ENCODE assay signal across 19 mouse cellular contexts in the genomic region with DNA sequence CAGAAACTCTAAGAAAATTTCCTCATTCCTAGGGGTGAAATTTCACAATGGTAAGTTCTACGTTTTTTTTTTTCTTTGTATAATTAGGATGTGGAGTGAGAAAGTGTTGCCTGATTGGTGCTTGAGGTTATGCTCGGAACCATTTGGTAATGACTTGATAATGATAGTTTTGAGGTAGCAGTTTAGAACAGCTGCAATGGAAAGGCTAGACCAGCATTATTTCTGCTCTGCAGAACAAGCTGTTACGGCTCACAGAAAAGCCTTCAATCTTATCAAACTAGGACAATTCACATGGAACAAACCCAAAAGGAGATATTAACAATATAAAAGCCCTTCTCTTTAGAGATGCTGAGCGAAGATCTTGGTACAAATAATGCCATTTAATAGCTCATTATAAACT.
"Had no signal": no experiment of that assay in that cellular context is flagged by ENCODE, and none has a peak within 500 bp of the region (broad histone marks: within the 10 kb centered on the region; RNA-seq: fewer than 3 reads in every experiment).

No protein-coding gene starts in this region.

- H3K36me3 ChIP-seq: limb, embryonic 12.5 days; limb, embryonic 15.5 days; lung, embryonic 15.5 days; midbrain, embryonic 10.5 days; midbrain, embryonic 13.5 days had no signal

- H3K4me3 ChIP-seq: limb, embryonic 12.5 days; limb, embryonic 15.5 days; lung, embryonic 15.5 days; megakaryocyte, embryonic 14.5 days; midbrain, embryonic 10.5 days; midbrain, embryonic 13.5 days; myocyte had no signal

- H3K27me3 ChIP-seq: limb, embryonic 12.5 days; limb, embryonic 15.5 days; lung, embryonic 15.5 days; megakaryocyte, embryonic 14.5 days; midbrain, embryonic 13.5 days had no signal

- H3K9me3 ChIP-seq: limb, embryonic 12.5 days; limb, embryonic 15.5 days; lung, embryonic 15.5 days; megakaryocyte, embryonic 14.5 days; midbrain, embryonic 10.5 days; midbrain, embryonic 13.5 days had no signal

- DNase-seq: kidney, adult 9 months; kidney, postnatal 14 days; kidney, postnatal 4 days; left cerebral cortex, postnatal 4 days; liver, postnatal 0 days; thymus, adult 2 months; thymus, postnatal 14 days; thymus, postnatal 4 days had no signal

- H3K4me1 ChIP-seq: limb, embryonic 12.5 days; limb, embryonic 15.5 days; lung, embryonic 15.5 days; megakaryocyte, embryonic 14.5 days; midbrain, embryonic 10.5 days; midbrain, embryonic 13.5 days had no signal

- ATAC-seq: liver, postnatal 0 days; midbrain, embryonic 13.5 days; midbrain, embryonic 16.5 days had no signal

- H3K9ac ChIP-seq: limb, embryonic 12.5 days; limb, embryonic 15.5 days; liver, embryonic 14.5 days; liver, postnatal 0 days; lung, embryonic 15.5 days; midbrain, embryonic 13.5 days had no signal

- H3K27ac ChIP-seq: limb, embryonic 12.5 days; limb, embryonic 15.5 days; liver, embryonic 14.5 days; lung, embryonic 15.5 days; midbrain, embryonic 10.5 days; midbrain, embryonic 13.5 days; stomach, postnatal 0 days had no signal

- H3K4me2 ChIP-seq: limb, embryonic 12.5 days; limb, embryonic 15.5 days; liver, embryonic 11.5 days; lung, embryonic 15.5 days; midbrain, embryonic 13.5 days had no signal
